Mouse (Mus musculus) forebrain, embryonic 14.5 days (tissue): ENCODE measurements at regions not wholly inside any gene's neighbourhood (a gene's known extent, or its start where the extent isn't known, plus 50 kb on each side); places are given as distances from the start of the nearest gene placed in this dataset.

ENCODE experiments used
- ATAC-seq: fragments of 200-750 bp; cut with Nextera tagmentation; 2 replicates; pipeline ENCODE4 v1.8.0; 2017; ENCODE audit warnings: mild to moderate bottlenecking, moderate library complexity
- DNase-seq: peaks from one replicate; pipeline ENCODE4 v3.0.0-alpha.2; 2015; ENCODE audit warnings: low spot score
- H3K27ac ChIP-seq: fragments of 300-500 bp; sonication (generic); 2 replicates; pipeline ENCODE4 v1.5.1; 2014; ENCODE audit warnings: low read depth, mild to moderate bottlenecking, control low read depth, low read length, moderate library complexity
- H3K27me3 ChIP-seq: fragments of 300-500 bp; sonication (generic); replicated peaks from 2 replicates; pipeline ENCODE4 v1.6.1; 2014; ENCODE audit warnings: low read length, control low read depth, mixed read lengths; ENCODE audit not compliant: control insufficient read depth, insufficient read depth
- H3K36me3 ChIP-seq: fragments of 300-500 bp; sonication (generic); 2 replicates; pipeline ENCODE4 v1.6.1; 2014; ENCODE audit warnings: low read length, control low read depth; ENCODE audit not compliant: control insufficient read depth, insufficient read depth
- H3K4me1 ChIP-seq: fragments of 300-500 bp; sonication (generic); 2 replicates; pipeline ENCODE4 v1.6.1; 2014; ENCODE audit warnings: antibody characterized with exemption, low read length, control low read depth; ENCODE audit not compliant: control insufficient read depth, insufficient read depth
- H3K4me2 ChIP-seq: fragments of 300-500 bp; sonication (generic); 2 replicates; pipeline ENCODE4 v1.6.1; 2014; ENCODE audit warnings: mild to moderate bottlenecking, control low read depth, low read length
- H3K4me3 ChIP-seq: fragments of 300-500 bp; sonication (generic); 2 replicates; pipeline ENCODE4 v1.5.1; 2014; ENCODE audit warnings: low read depth, low read length, control low read depth
- H3K9ac ChIP-seq: fragments of 300-500 bp; sonication (generic); 2 replicates; pipeline ENCODE4 v1.6.1; 2014; ENCODE audit warnings: mild to moderate bottlenecking, low read length, control low read depth, moderate library complexity
- H3K9me3 ChIP-seq: fragments of 300-500 bp; sonication (generic); replicated peaks from 2 replicates; pipeline ENCODE4 v1.6.1; 2016; ENCODE audit warnings: low read length, control low read depth, mixed read lengths; ENCODE audit not compliant: control insufficient read depth
- WGBS: fragments of 180-500 bp; shearing (Covaris S2); extraction: QIAGEN DNeasy Blood & Tissue Kit; methylation state at CpG from one replicate; pipeline ENCODE4 v1.1.7; 2014; 5-methylcytosine and 5-hydroxymethylcytosine counted together

GRCm38 (mm10) chr7:73616971-73617906, 75.6 kb upstream of the Chd2 start:
- WGBS, result 1% methylated on average over 21 of the region's 21 CpGs
- no peaks in the 10 kb centered on the region for H3K9me3 ChIP-seq
- H3K4me1 ChIP-seq, result peaks cover 25% of the 10 kb centered on the region
- DNase-seq (peak; percentile 91), ATAC-seq (peak; percentile 14)
- peak overlapping the region; percentile 94 for H3K9ac ChIP-seq
- H3K4me3 ChIP-seq, result peak overlapping the region; percentile 62
- H3K27ac ChIP-seq, result peak overlapping the region; percentile 99
- H3K27me3 ChIP-seq, result no peaks in the 10 kb centered on the region
- peak overlapping the region; percentile 69 for H3K4me2 ChIP-seq
- no peaks in the 10 kb centered on the region for H3K36me3 ChIP-seq

GRCm38 (mm10) chr7:73616015-73616414, 74.4 kb upstream of the Chd2 start:
- Histone ChIP-seq H3K9me3 (no peaks in the 10 kb centered on the region), H3K27ac (peak overlapping the region; percentile 99), H3K9ac (peak overlapping the region; percentile 94), H3K27me3 (no peaks in the 10 kb centered on the region), H3K4me2 (peak overlapping the region; percentile 69), H3K4me1 (peaks cover 25% of the 10 kb centered on the region), H3K4me3 (no peak overlapping the region), H3K36me3 (no peaks in the 10 kb centered on the region)
- ATAC-seq, result no peak
- no peak for DNase-seq
- 13% methylated on average over 11 of the region's 11 CpGs for WGBS

GRCm38 (mm10) chr7:73614840-73615555, 73.4 kb upstream of the Chd2 start:
- no peak overlapping the region for H3K4me3 ChIP-seq
- H3K9me3 ChIP-seq, result no peaks in the 10 kb centered on the region
- peak; percentile 59 for DNase-seq
- no peaks in the 10 kb centered on the region for H3K27me3 ChIP-seq
- peak overlapping the region; percentile 86 for H3K27ac ChIP-seq
- no peaks in the 10 kb centered on the region for H3K36me3 ChIP-seq
- H3K4me2 ChIP-seq, result peak overlapping the region; percentile 20
- WGBS, result 38% methylated on average over 8 of the region's 8 CpGs
- peaks cover 25% of the 10 kb centered on the region for H3K4me1 ChIP-seq
- no peak for ATAC-seq
- peak overlapping the region; percentile 43 for H3K9ac ChIP-seq

- ATAC-seq, result no peak
- no peak overlapping the region for H3K4me3 ChIP-seq
- WGBS, result 36% methylated on average over 4 of the region's 4 CpGs
Observed at GRCm38 (mm10) chr7:73614341-73614740, 72.7 kb upstream of the Chd2 start.

GRCm38 (mm10) chr7:73612752-73613092, 71.1 kb upstream of the Chd2 start:
- H3K27me3 ChIP-seq, result no peaks in the 10 kb centered on the region
- no peaks in the 10 kb centered on the region for H3K36me3 ChIP-seq
- H3K9me3 ChIP-seq, result no peaks in the 10 kb centered on the region
- H3K4me3 ChIP-seq, result no peak overlapping the region
- no peak overlapping the region for H3K4me2 ChIP-seq
- H3K9ac ChIP-seq, result no peak overlapping the region
- H3K4me1 ChIP-seq, result peaks cover 31% of the 10 kb centered on the region
- 62% methylated on average over 3 of the region's 3 CpGs for WGBS
- H3K27ac ChIP-seq, result no peak overlapping the region
- ATAC-seq (no peak), DNase-seq (no peak)

More at GRCm38 (mm10) chr7:73614341-73614740, 72.7 kb upstream of the Chd2 start:
- Histone ChIP-seq H3K9me3 (no peaks in the 10 kb centered on the region), H3K36me3 (no peaks in the 10 kb centered on the region), H3K4me2 (no peak overlapping the region; the same call in 1 of the 2 replicates), H3K9ac (peak overlapping the region; percentile 43; the same call in 1 of the 2 replicates), H3K27ac (peak overlapping the region; percentile 86), H3K27me3 (no peaks in the 10 kb centered on the region), H3K4me1 (peaks cover 25% of the 10 kb centered on the region)
- peak; percentile 74 for DNase-seq

GRCm38 (mm10) chr7:73611866-73612751, 70.5 kb upstream of the Chd2 start:
- Histone ChIP-seq H3K9me3 (no peaks in the 10 kb centered on the region), H3K27me3 (no peaks in the 10 kb centered on the region), H3K27ac (no peak overlapping the region), H3K4me2 (no peak overlapping the region), H3K4me3 (no peak overlapping the region), H3K4me1 (peaks cover 31% of the 10 kb centered on the region), H3K9ac (no peak overlapping the region), H3K36me3 (no peaks in the 10 kb centered on the region)
- ATAC-seq, result no peak
- 88% methylated on average over 12 of the region's 12 CpGs for WGBS
- no peak for DNase-seq

GRCm38 (mm10) chr7:73608804-73609275, 67.2 kb upstream of the Chd2 start:
- no peaks in the 10 kb centered on the region for H3K36me3 ChIP-seq
- WGBS, result 4% methylated on average over 5 of the region's 5 CpGs
- peak overlapping the region; percentile 65; the same call in 1 of the 2 replicates for H3K9ac ChIP-seq
- peak overlapping the region; percentile 93 for H3K27ac ChIP-seq
- peaks cover 16% of the 10 kb centered on the region for H3K4me1 ChIP-seq
- no peaks in the 10 kb centered on the region for H3K27me3 ChIP-seq
- DNase-seq (no peak), ATAC-seq (no peak)
- H3K4me3 ChIP-seq, result no peak overlapping the region
- H3K4me2 ChIP-seq, result peak overlapping the region; percentile 61
- H3K9me3 ChIP-seq, result no peaks in the 10 kb centered on the region

- H3K27ac ChIP-seq, result peak overlapping the region; percentile 93
- H3K36me3 ChIP-seq, result no peaks in the 10 kb centered on the region
- peak overlapping the region; percentile 61 for H3K4me2 ChIP-seq
- H3K4me3 ChIP-seq, result peak overlapping the region; percentile 29
- peaks cover 16% of the 10 kb centered on the region for H3K4me1 ChIP-seq
- no peaks in the 10 kb centered on the region for H3K9me3 ChIP-seq
- H3K9ac ChIP-seq, result peak overlapping the region; percentile 65
- no peaks in the 10 kb centered on the region for H3K27me3 ChIP-seq
- 12% methylated on average over 8 of the region's 8 CpGs for WGBS
- ATAC-seq, result no peak
- DNase-seq, result no peak
Observed at GRCm38 (mm10) chr7:73608070-73608803, 66.6 kb upstream of the Chd2 start.
